ENCODE assay signal across 8 mouse cellular contexts in the genomic region with DNA sequence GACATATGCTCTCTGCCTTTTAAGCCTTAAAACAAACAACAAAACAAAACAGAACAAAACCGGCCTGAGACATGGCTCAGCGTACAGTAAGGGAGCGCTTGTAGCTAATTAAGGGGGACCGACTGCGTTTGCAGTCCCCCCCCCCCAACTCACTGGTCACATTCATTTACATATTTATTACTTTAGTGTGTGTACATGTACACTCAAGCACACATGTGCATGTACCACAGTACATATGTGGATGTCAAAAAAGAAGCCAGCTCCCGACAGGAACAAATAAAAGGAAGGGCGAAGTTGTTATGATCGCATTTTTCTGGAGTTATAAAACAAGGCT. TPM values are rescaled to one million over a fixed set of nuclear protein-coding genes. Genes with fewer than 3 reads are reported as not detected.
DNase-seq lines count a peak whose midpoint lies in the region; ATAC-seq lines count a peak whose summit lies in the region.

No protein-coding gene starts in this region.

- peak overlapping the region; percentile 39 for H3K4me3 ChIP-seq in kidney, embryonic 15.5 days (replicated peaks)
- peak overlapping the region; percentile 31 for H3K4me3 ChIP-seq in hindbrain, embryonic 14.5 days (replicated peaks; ENCODE audit: low read length)
- peak overlapping the region; percentile 38 for H3K4me3 ChIP-seq in midbrain, embryonic 14.5 days (replicated peaks; ENCODE audit: low read depth, low read length)

- no peak for DNase-seq in kidney, adult 18-20 months
- peak; percentile 29 for DNase-seq in hindbrain, embryonic 14.5 days (ENCODE audit: low spot score)
- no peak for DNase-seq in midbrain, embryonic 14.5 days
- DNase-seq in cerebellum, postnatal 10 days, result no peak
- DNase-seq in right cerebral cortex, postnatal 14 days, result no peak
- no peak for DNase-seq in spleen, postnatal 36 days (ENCODE audit: low spot score in 2 of 2)

- H3K36me3 ChIP-seq in kidney, embryonic 15.5 days, result no peaks in the 10 kb centered on the region
- H3K36me3 ChIP-seq in hindbrain, embryonic 14.5 days (replicated peaks; ENCODE audit: control insufficient read depth, insufficient read depth), result no peaks in the 10 kb centered on the region
- H3K36me3 ChIP-seq in midbrain, embryonic 14.5 days (ENCODE audit: control insufficient read depth, insufficient read depth, low read length), result no peaks in the 10 kb centered on the region

- no peaks in the 10 kb centered on the region for H3K27me3 ChIP-seq in kidney, embryonic 15.5 days
- H3K27me3 ChIP-seq in hindbrain, embryonic 14.5 days (ENCODE audit: control insufficient read depth, insufficient read depth, low read length), result no peaks in the 10 kb centered on the region
- H3K27me3 ChIP-seq in midbrain, embryonic 14.5 days (ENCODE audit: control insufficient read depth, insufficient read depth, low read length), result no peaks in the 10 kb centered on the region

- no peaks in the 10 kb centered on the region for H3K9me3 ChIP-seq in kidney, embryonic 15.5 days (replicated peaks)
- H3K9me3 ChIP-seq in hindbrain, embryonic 14.5 days (ENCODE audit: control insufficient read depth, low read length), result no peaks in the 10 kb centered on the region
- H3K9me3 ChIP-seq in midbrain, embryonic 14.5 days (ENCODE audit: control insufficient read depth, low read length), result no peaks in the 10 kb centered on the region

- peak; percentile 35 for ATAC-seq in kidney, embryonic 15.5 days (replicated peaks; ENCODE audit: low FRiP score)
- peak; percentile 2; the same call in 1 of the 2 replicates for ATAC-seq in common myeloid progenitor, adult 5-6 weeks (replicated peaks; ENCODE audit: low read depth, poor library complexity, severe bottlenecking)
- ATAC-seq in hindbrain, embryonic 14.5 days (ENCODE audit: low FRiP score), result no peak
- ATAC-seq in midbrain, embryonic 14.5 days (ENCODE audit: low FRiP score, low TSS enrichment), result no peak; the same call in 1 of the 2 replicates

- H3K9ac ChIP-seq in kidney, embryonic 15.5 days, result peak overlapping the region; percentile 46
- peak overlapping the region; percentile 55 for H3K9ac ChIP-seq in hindbrain, embryonic 14.5 days
- peak overlapping the region; percentile 55 for H3K9ac ChIP-seq in midbrain, embryonic 14.5 days (replicated peaks; ENCODE audit: low read length)

- peak overlapping the region; percentile 67 for H3K4me2 ChIP-seq in kidney, embryonic 15.5 days
- peak overlapping the region; percentile 73 for H3K4me2 ChIP-seq in hindbrain, embryonic 14.5 days (replicated peaks)
- H3K4me2 ChIP-seq in midbrain, embryonic 14.5 days (ENCODE audit: low read length), result peak overlapping the region; percentile 75

- H3K27ac ChIP-seq in kidney, embryonic 15.5 days, result peak overlapping the region; percentile 94
- peak overlapping the region; percentile 72 for H3K27ac ChIP-seq in hindbrain, embryonic 14.5 days
- H3K27ac ChIP-seq in midbrain, embryonic 14.5 days (replicated peaks; ENCODE audit: low read depth, low read length), result 0 out of 2 replicates have a peak overlapping the region, but pooled peaks have one; percentile 64

- peaks cover 39% of the 10 kb centered on the region for H3K4me1 ChIP-seq in kidney, embryonic 15.5 days
- H3K4me1 ChIP-seq in hindbrain, embryonic 14.5 days (replicated peaks; ENCODE audit: control insufficient read depth, insufficient read depth, low read length), result peaks cover 13% of the 10 kb centered on the region
- peaks cover 14% of the 10 kb centered on the region; the same call in 1 of the 2 replicates for H3K4me1 ChIP-seq in midbrain, embryonic 14.5 days (ENCODE audit: control insufficient read depth, insufficient read depth, low read length)

- WGBS in kidney, embryonic 15.5 days, result 12% methylated on average over 8 of the region's 8 CpGs
- 15% methylated on average over 8 of the region's 8 CpGs for WGBS in hindbrain, embryonic 14.5 days
- WGBS in midbrain, embryonic 14.5 days, result 18% methylated on average over 8 of the region's 8 CpGs

RNA-seq across cellular contexts. Expression of a gene that starts 8.9 kb away (rescaled TPM):
- polyA plus RNA-seq in kidney, embryonic 15.5 days (2015; fragmentation: Nextera tagmentation; extraction: Ambion mirVana), result 68.4 and 70.7 TPM in 2 replicates
- total RNA-seq in common myeloid progenitor, adult 5-6 weeks (2017), result 32.4 and 56.4 TPM in 2 replicates
- polyA plus RNA-seq in hindbrain, embryonic 14.5 days (2014; fragmentation: Nextera tagmentation; extraction: Ambion mirVana), result 8.1 and 10.3 TPM in 2 replicates
- polyA plus RNA-seq in midbrain, embryonic 14.5 days (2014; fragmentation: Nextera tagmentation; extraction: Ambion mirVana), result 3.3 and 8.6 TPM in 2 replicates

RNA-seq across cellular contexts. Expression of a gene that starts 31.5 kb away (rescaled TPM):
- 0.13 and 0.14 TPM in 2 replicates for polyA plus RNA-seq in kidney, embryonic 15.5 days (2015; fragmentation: Nextera tagmentation; extraction: Ambion mirVana)
- not detected in 2 replicates for total RNA-seq in common myeloid progenitor, adult 5-6 weeks (2017)
- polyA plus RNA-seq in hindbrain, embryonic 14.5 days (2014; fragmentation: Nextera tagmentation; extraction: Ambion mirVana), result 0.24 and 0.82 TPM in 2 replicates
- polyA plus RNA-seq in midbrain, embryonic 14.5 days (2014; fragmentation: Nextera tagmentation; extraction: Ambion mirVana), result 0.98 and 1.1 TPM in 2 replicates

RNA-seq across cellular contexts. Expression of a gene that starts 45.2 kb away (rescaled TPM):
- 14.6 and 16.8 TPM in 2 replicates for polyA plus RNA-seq in kidney, embryonic 15.5 days (2015; fragmentation: Nextera tagmentation; extraction: Ambion mirVana)
- 4.5 and 9.3 TPM in 2 replicates for total RNA-seq in common myeloid progenitor, adult 5-6 weeks (2017)
- 16.8 and 20.0 TPM in 2 replicates for polyA plus RNA-seq in hindbrain, embryonic 14.5 days (2014; fragmentation: Nextera tagmentation; extraction: Ambion mirVana)
- 13.5 and 19.8 TPM in 2 replicates for polyA plus RNA-seq in midbrain, embryonic 14.5 days (2014; fragmentation: Nextera tagmentation; extraction: Ambion mirVana)

RNA-seq across cellular contexts. Expression of a gene that starts 45.2 kb away (rescaled TPM):
- polyA plus RNA-seq in kidney, embryonic 15.5 days (2015; fragmentation: Nextera tagmentation; extraction: Ambion mirVana), result 22.1 and 24.6 TPM in 2 replicates
- total RNA-seq in common myeloid progenitor, adult 5-6 weeks (2017), result 13.3 and 17.4 TPM in 2 replicates
- polyA plus RNA-seq in hindbrain, embryonic 14.5 days (2014; fragmentation: Nextera tagmentation; extraction: Ambion mirVana), result 6.2 and 6.6 TPM in 2 replicates
- 4.2 and 5.1 TPM in 2 replicates for polyA plus RNA-seq in midbrain, embryonic 14.5 days (2014; fragmentation: Nextera tagmentation; extraction: Ambion mirVana)

Comparison
In these comparisons a context has a peak if more than half of its experiments do, and no peak if none do; other contexts are left out.
1. ATAC-seq: peak in kidney, embryonic 15.5 days (single experiment) and common myeloid progenitor, adult 5-6 weeks (single experiment); none in hindbrain, embryonic 14.5 days (single experiment) and midbrain, embryonic 14.5 days (single experiment).
2. Peak in every context shown above with its lines, with median percentiles within 50 percentile points of each other: H3K27ac ChIP-seq, H3K4me2 ChIP-seq, H3K4me3 ChIP-seq and H3K9ac ChIP-seq.